Mouse (Mus musculus) heart, adult 18-20 months (tissue): Measurements from ENCODE around the gene Otp. TPM values are rescaled to one million over a fixed set of nuclear protein-coding genes. Genes with fewer than 3 reads are reported as not detected.
A peak's percentile ranks its signal among the peaks of the same experiment; 100 is the strongest.

Source experiments
- DNase-seq, 2 experiments: peaks; one replicate each; pipeline ENCODE4 v3.0.0; 2021 to 2022; ENCODE audit warnings: mixed read lengths in 1 of 2
- long read RNA-seq, 2 experiments: library from polyadenylated mRNA; stranded (forward); transcript quantifications; one replicate each; pipeline ENCODE4 v2.0.0; 2021
- total RNA-seq, 2 experiments: library from RNA; stranded (reverse); gene quantifications; 2 replicates each; pipeline ENCODE4 v1.2.3; 2021

Gene Otp
- total RNA-seq: not detected
- long read RNA-seq, experiment 1: 0 reads
- long read RNA-seq, experiment 2: 0 reads

GRCm38 (mm10) chr13:94875396-94875880 lies at the start of gene Otp:
Gene Otp, plus strand, starts transcription at chr13:94875602.
- no peak for DNase-seq

GRCm38 (mm10) chr13:94826389-94826788 lies 49.0 kb upstream of the Otp start:
- no peak for DNase-seq

- DNase-seq: no peak
Measured at GRCm38 (mm10) chr13:94826986-94827385, 48.4 kb upstream of the Otp start.

- DNase-seq: no peak
Measured at GRCm38 (mm10) chr13:94827847-94828246, 47.6 kb upstream of the Otp start.

GRCm38 (mm10) chr13:94838047-94838720 lies 37.2 kb upstream of the Otp start:
- DNase-seq: no peak

GRCm38 (mm10) chr13:94838756-94839337 lies 36.6 kb upstream of the Otp start:
- DNase-seq: no peak

GRCm38 (mm10) chr13:94843236-94843635 lies 32.2 kb upstream of the Otp start:
- no peak for DNase-seq

GRCm38 (mm10) chr13:94847870-94848269 lies 27.5 kb upstream of the Otp start:
- no peak for DNase-seq

GRCm38 (mm10) chr13:94849351-94849750 lies 26.1 kb upstream of the Otp start:
- no peak for DNase-seq

GRCm38 (mm10) chr13:94858016-94858575 lies 17.3 kb upstream of the Otp start:
- DNase-seq: no peak

- no peak for DNase-seq
Measured at GRCm38 (mm10) chr13:94859256-94859655, 16.1 kb upstream of the Otp start.

- no peak for DNase-seq
Measured at GRCm38 (mm10) chr13:94862491-94863230, 12.7 kb upstream of the Otp start.

- DNase-seq: no peak
Measured at GRCm38 (mm10) chr13:94866906-94867305, 8.5 kb upstream of the Otp start.

GRCm38 (mm10) chr13:94867772-94868171 lies 7.6 kb upstream of the Otp start:
- DNase-seq: no peak

GRCm38 (mm10) chr13:94868478-94868950 lies 6.9 kb upstream of the Otp start:
- DNase-seq: peak in 1 of 2 experiments; percentile 18

GRCm38 (mm10) chr13:94869541-94869940 lies 5.9 kb upstream of the Otp start:
- DNase-seq: no peak

GRCm38 (mm10) chr13:94870071-94870460 lies 5.3 kb upstream of the Otp start:
- DNase-seq: no peak

GRCm38 (mm10) chr13:94870461-94871186 lies 4.8 kb upstream of the Otp start:
- no peak for DNase-seq

- DNase-seq: no peak
Measured at GRCm38 (mm10) chr13:94871806-94872320, 3.5 kb upstream of the Otp start.

GRCm38 (mm10) chr13:94872439-94872838 lies 3.0 kb upstream of the Otp start:
- DNase-seq: no peak

- no peak for DNase-seq
Measured at GRCm38 (mm10) chr13:94873111-94874038, 2.0 kb upstream of the Otp start.
